Mouse (Mus musculus): ENCODE measurements at regions not wholly inside any gene's neighbourhood (a gene's known extent, or its start where the extent isn't known, plus 50 kb on each side); places are given as distances from the start of the nearest gene placed in this dataset.

DNA sequence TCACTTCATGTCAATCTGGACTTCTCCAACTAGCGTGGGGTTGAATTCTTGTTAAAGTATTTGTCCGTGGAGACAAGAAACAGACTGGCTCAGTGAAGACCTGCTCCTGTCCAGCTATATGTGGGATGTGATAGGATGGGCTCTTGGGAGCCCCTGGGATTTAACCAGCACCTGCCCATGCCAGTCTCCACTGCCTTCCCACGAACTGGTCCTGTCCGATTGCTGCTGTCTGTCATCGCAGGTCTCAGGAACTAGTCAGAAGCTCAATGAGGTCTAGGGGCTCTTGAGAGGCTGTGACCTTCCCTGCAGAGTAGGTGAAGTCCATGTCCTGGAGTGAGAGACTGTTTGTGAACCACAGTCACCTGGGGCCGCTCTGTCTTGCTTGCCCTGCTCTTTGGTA is 62.8 kb upstream of the Lrpap1 start:
- Histone ChIP-seq H3K9me3 (ENCODE audit: control insufficient read depth) (no peaks in the 10 kb centered on the region), H3K27ac (ENCODE audit: low read depth, low read length) (no peak overlapping the region), H3K4me1 (replicated peaks; ENCODE audit: control insufficient read depth, insufficient read depth, low read length) (no peaks in the 10 kb centered on the region), H3K4me3 (ENCODE audit: low read depth, low read length) (no peak overlapping the region), H3K27me3 (replicated peaks; ENCODE audit: control insufficient read depth, insufficient read depth, low read length) (no peaks in the 10 kb centered on the region), H3K36me3 (ENCODE audit: control insufficient read depth, insufficient read depth) (no peaks in the 10 kb centered on the region), H3K9ac (ENCODE audit: low read depth, low read length) (no peak overlapping the region), H3K4me2 (replicated peaks; ENCODE audit: low read depth) (no peak overlapping the region)
- WGBS, result 89% methylated on average over 6 of the region's 6 CpGs
- no peak for TF ChIP-seq CTCF (IDR thresholded peaks at IDR 0.05; ENCODE audit: low read depth)
- no peak for ATAC-seq

DNA sequence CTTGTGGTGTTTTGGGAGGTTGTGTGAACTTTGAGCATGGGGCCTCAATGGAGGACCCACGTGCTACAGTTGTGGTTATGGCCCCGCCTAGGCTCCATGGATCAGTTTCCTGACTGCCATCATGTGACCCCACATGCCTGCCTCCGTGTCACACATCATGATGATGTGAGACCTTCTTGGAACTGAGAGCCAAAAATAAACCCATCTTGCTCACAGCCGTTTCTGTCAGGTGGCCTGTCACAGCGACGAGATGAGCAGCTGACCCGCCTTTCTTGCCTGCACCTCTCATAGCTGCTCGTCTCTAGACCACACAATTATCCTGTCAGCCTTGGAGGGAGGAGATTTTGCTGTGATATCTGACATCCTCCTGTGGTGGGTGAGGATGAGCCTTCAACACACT is 60.4 kb upstream of the Lrpap1 start:
- H3K27ac ChIP-seq (ENCODE audit: low read depth, low read length), result no peak overlapping the region
- no peak overlapping the region for H3K4me3 ChIP-seq (ENCODE audit: low read depth, low read length)
- H3K4me2 ChIP-seq (replicated peaks; ENCODE audit: low read depth), result no peak overlapping the region
- WGBS, result 69% methylated on average over 8 of the region's 8 CpGs
- no peaks in the 10 kb centered on the region for H3K27me3 ChIP-seq (replicated peaks; ENCODE audit: control insufficient read depth, insufficient read depth, low read length)
- no peak for TF ChIP-seq CTCF (IDR thresholded peaks at IDR 0.05; ENCODE audit: low read depth)
- no peaks in the 10 kb centered on the region for H3K4me1 ChIP-seq (replicated peaks; ENCODE audit: control insufficient read depth, insufficient read depth, low read length)
- no peak for ATAC-seq
- no peaks in the 10 kb centered on the region for H3K36me3 ChIP-seq (ENCODE audit: control insufficient read depth, insufficient read depth)
- H3K9ac ChIP-seq (ENCODE audit: low read depth, low read length), result no peak overlapping the region
- no peaks in the 10 kb centered on the region for H3K9me3 ChIP-seq (ENCODE audit: control insufficient read depth)

GRCm38 (mm10) chr5:35165459-35165858 is 59.9 kb upstream of the Lrpap1 start:
- no peaks in the 10 kb centered on the region for H3K36me3 ChIP-seq (ENCODE audit: control insufficient read depth, insufficient read depth)
- no peak for ATAC-seq
- H3K9me3 ChIP-seq (ENCODE audit: control insufficient read depth), result no peaks in the 10 kb centered on the region
- H3K4me2 ChIP-seq (replicated peaks; ENCODE audit: low read depth), result no peak overlapping the region
- no peak for TF ChIP-seq CTCF (IDR thresholded peaks at IDR 0.05; ENCODE audit: low read depth)
- H3K27me3 ChIP-seq (replicated peaks; ENCODE audit: control insufficient read depth, insufficient read depth, low read length), result no peaks in the 10 kb centered on the region
- H3K4me1 ChIP-seq (replicated peaks; ENCODE audit: control insufficient read depth, insufficient read depth, low read length), result no peaks in the 10 kb centered on the region
- WGBS, result 54% methylated on average over 2 of the region's 2 CpGs
- H3K4me3 ChIP-seq (ENCODE audit: low read depth, low read length), result no peak overlapping the region
- H3K9ac ChIP-seq (ENCODE audit: low read depth, low read length), result no peak overlapping the region
- no peak overlapping the region for H3K27ac ChIP-seq (ENCODE audit: low read depth, low read length)

DNA sequence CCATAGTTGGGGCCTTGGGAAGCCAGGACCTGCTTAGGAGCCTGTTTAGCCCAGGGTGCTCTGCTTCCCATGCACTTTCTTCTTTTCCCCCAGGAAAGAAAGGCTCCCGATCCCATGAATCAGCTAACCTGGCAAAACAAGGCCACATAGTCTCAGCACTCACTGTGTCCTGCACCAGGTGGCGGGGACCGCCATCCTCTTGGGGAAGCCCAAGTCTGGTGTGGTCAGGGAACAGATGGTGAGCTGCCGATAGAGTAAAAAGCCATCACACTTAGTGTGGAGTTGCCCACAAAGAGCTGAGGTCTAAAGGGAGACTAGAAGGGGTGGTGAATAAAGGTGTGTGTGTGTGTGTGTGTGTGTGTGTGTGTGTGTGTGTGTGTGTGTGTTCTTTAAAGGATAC is 57.0 kb upstream of the Lrpap1 start:
- no peak overlapping the region for H3K4me3 ChIP-seq (ENCODE audit: low read depth, low read length)
- H3K4me1 ChIP-seq (replicated peaks; ENCODE audit: control insufficient read depth, insufficient read depth, low read length), result no peaks in the 10 kb centered on the region
- ATAC-seq, result no peak
- no peaks in the 10 kb centered on the region for H3K9me3 ChIP-seq (ENCODE audit: control insufficient read depth)
- no peak overlapping the region for H3K9ac ChIP-seq (ENCODE audit: low read depth, low read length)
- no peaks in the 10 kb centered on the region for H3K27me3 ChIP-seq (replicated peaks; ENCODE audit: control insufficient read depth, insufficient read depth, low read length)
- TF ChIP-seq CTCF (IDR thresholded peaks at IDR 0.05; ENCODE audit: low read depth), result no peak
- H3K4me2 ChIP-seq (replicated peaks; ENCODE audit: low read depth), result no peak overlapping the region
- WGBS, result 89% methylated on average over 4 of the region's 4 CpGs
- no peak overlapping the region for H3K27ac ChIP-seq (ENCODE audit: low read depth, low read length)
- no peaks in the 10 kb centered on the region for H3K36me3 ChIP-seq (ENCODE audit: control insufficient read depth, insufficient read depth)

DNA sequence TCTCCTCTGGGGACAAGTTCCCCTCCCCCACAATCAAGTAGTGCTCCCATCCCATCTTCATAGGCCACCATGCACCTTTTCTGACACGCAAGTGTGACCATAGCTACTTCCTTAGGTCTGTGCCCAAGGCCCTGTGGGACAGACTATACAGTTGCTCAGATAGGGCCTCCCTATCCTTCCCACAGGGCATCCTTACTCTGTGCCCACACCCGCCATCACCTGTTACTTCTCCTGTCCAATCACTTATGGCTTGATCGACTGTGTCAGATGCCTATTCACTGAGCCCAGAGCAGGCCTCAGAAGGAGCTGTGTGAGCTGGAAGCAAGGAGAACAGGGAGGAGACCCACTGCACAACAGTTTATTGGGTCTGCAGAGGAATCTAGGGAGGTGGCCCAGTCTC is 56.6 kb upstream of the Lrpap1 start:
- Histone ChIP-seq H3K4me3 (ENCODE audit: low read depth, low read length) (no peak overlapping the region), H3K9ac (ENCODE audit: low read depth, low read length) (no peak overlapping the region), H3K4me2 (replicated peaks; ENCODE audit: low read depth) (no peak overlapping the region), H3K27ac (ENCODE audit: low read depth, low read length) (no peak overlapping the region), H3K9me3 (ENCODE audit: control insufficient read depth) (no peaks in the 10 kb centered on the region), H3K27me3 (replicated peaks; ENCODE audit: control insufficient read depth, insufficient read depth, low read length) (no peaks in the 10 kb centered on the region), H3K4me1 (replicated peaks; ENCODE audit: control insufficient read depth, insufficient read depth, low read length) (no peaks in the 10 kb centered on the region), H3K36me3 (ENCODE audit: control insufficient read depth, insufficient read depth) (no peaks in the 10 kb centered on the region)
- no peak for ATAC-seq
- 79% methylated on average over 3 of the region's 3 CpGs for WGBS
- TF ChIP-seq CTCF (IDR thresholded peaks at IDR 0.05; ENCODE audit: low read depth), result no peak

GRCm38 (mm10) chr5:35160929-35161815 is 55.6 kb upstream of the Lrpap1 start:
- no peak for ATAC-seq
- Histone ChIP-seq H3K9me3 (ENCODE audit: control insufficient read depth) (no peaks in the 10 kb centered on the region), H3K27ac (ENCODE audit: low read depth, low read length) (no peak overlapping the region)

More at GRCm38 (mm10) chr5:35160929-35161815, 55.6 kb upstream of the Lrpap1 start:
- H3K9ac ChIP-seq (ENCODE audit: low read depth, low read length), result no peak overlapping the region
- H3K36me3 ChIP-seq (ENCODE audit: control insufficient read depth, insufficient read depth), result no peaks in the 10 kb centered on the region
- 68% methylated on average over 5 of the region's 5 CpGs for WGBS
- no peaks in the 10 kb centered on the region for H3K4me1 ChIP-seq (replicated peaks; ENCODE audit: control insufficient read depth, insufficient read depth, low read length)
- no peak for TF ChIP-seq CTCF (IDR thresholded peaks at IDR 0.05; ENCODE audit: low read depth)
- H3K4me2 ChIP-seq (replicated peaks; ENCODE audit: low read depth), result no peak overlapping the region
- H3K27me3 ChIP-seq (replicated peaks; ENCODE audit: control insufficient read depth, insufficient read depth, low read length), result no peaks in the 10 kb centered on the region
- no peak overlapping the region for H3K4me3 ChIP-seq (ENCODE audit: low read depth, low read length)

All from intestine, postnatal 0 days (tissue).